Mouse (Mus musculus) myocyte (in vitro differentiated cells): ENCODE data around the gene Hsdl2. TPM values are rescaled to one million over a fixed set of nuclear protein-coding genes. Genes with fewer than 3 reads are reported as not detected.
"Not testable (repeated sequence)": the region's sequence is repeated elsewhere in the genome, so short reads cannot be mapped to it uniquely, and the experiment has no call there.

ENCODE experiments used
- H3K27me3 ChIP-seq: one replicate; pipeline ENCODE4 v1.6.1; 2011; ENCODE audit not compliant: control insufficient read depth, insufficient read depth, insufficient read length
- H3K36me3 ChIP-seq: one replicate; pipeline ENCODE4 v1.6.1; 2011; ENCODE audit not compliant: control insufficient read depth, insufficient read depth
- H3K4me2 ChIP-seq: one replicate; pipeline ENCODE4 v1.6.1; 2011; ENCODE audit warnings: low read depth, control low read depth
- H3K4me3 ChIP-seq: one replicate; pipeline ENCODE4 v1.5.1; 2011; ENCODE audit warnings: mild to moderate bottlenecking, control low read depth, moderate library complexity
- H3K79me2 ChIP-seq: one replicate; pipeline ENCODE4 v1.6.1; 2011; ENCODE audit not compliant: control insufficient read depth, insufficient read depth
- H3ac ChIP-seq: one replicate; pipeline ENCODE4 v1.6.1; 2011; ENCODE audit not compliant: control insufficient read depth, insufficient read length
- CEBPB ChIP-seq: IDR thresholded peaks from 2 replicates; pipeline ENCODE4 v1.6.1; 2011; ENCODE audit warnings: mild to moderate bottlenecking, moderate library complexity; ENCODE audit not compliant: poor library complexity, insufficient read depth, severe bottlenecking
- E2F4 ChIP-seq: IDR thresholded peaks from one replicate; pipeline ENCODE4 v1.6.1; 2011; ENCODE audit warnings: mild to moderate bottlenecking, control low read depth, moderate library complexity; ENCODE audit not compliant: insufficient read depth
- MAX ChIP-seq: IDR thresholded peaks from one replicate; pipeline ENCODE4 v1.6.1; 2011; ENCODE audit warnings: low read depth, mild to moderate bottlenecking, control low read depth
- MYOD1 ChIP-seq, 3 experiments: IDR thresholded peaks; one replicate each; pipeline ENCODE4 v1.6.1; 2011; ENCODE audit warnings: control low read depth in 2 of 3, low read depth in 2 of 3, mild to moderate bottlenecking in 2 of 3, moderate library complexity in 1 of 3; ENCODE audit not compliant: insufficient read length in 2 of 3, control insufficient read depth in 1 of 3
- MYOG ChIP-seq, 3 experiments: IDR thresholded peaks; one replicate each; pipeline ENCODE4 v1.6.1; 2011; ENCODE audit warnings: control low read depth in 2 of 3, low read depth in 2 of 3, mild to moderate bottlenecking in 2 of 3; ENCODE audit not compliant: insufficient read length in 2 of 3, control insufficient read depth in 1 of 3, insufficient read depth in 1 of 3
- POLR2A ChIP-seq: IDR thresholded peaks from one replicate; pipeline ENCODE4 v1.6.1; 2011; ENCODE audit warnings: low read depth, mild to moderate bottlenecking, control low read depth, moderate library complexity; ENCODE audit not compliant: insufficient read length
- POLR2AphosphoS2 ChIP-seq: IDR thresholded peaks from one replicate; pipeline ENCODE4 v1.6.1; 2011; ENCODE audit warnings: low read depth, control low read depth; ENCODE audit not compliant: insufficient read length
- REST ChIP-seq: IDR thresholded peaks from one replicate; pipeline ENCODE4 v1.6.1; 2011; ENCODE audit warnings: mild to moderate bottlenecking, control low read depth, moderate library complexity; ENCODE audit not compliant: insufficient read depth, insufficient read length
- SRF ChIP-seq: IDR thresholded peaks from one replicate; pipeline ENCODE4 v1.6.1; 2011; ENCODE audit warnings: low read depth; ENCODE audit not compliant: control insufficient read depth, insufficient read length
- TCF12 ChIP-seq: IDR thresholded peaks from one replicate; pipeline ENCODE4 v1.6.1; 2011; ENCODE audit warnings: mild to moderate bottlenecking, control low read depth; ENCODE audit not compliant: poor library complexity, insufficient read depth, severe bottlenecking
- TCF3 ChIP-seq: IDR thresholded peaks from one replicate; pipeline ENCODE4 v1.6.1; 2011; ENCODE audit warnings: low read depth, control low read depth; ENCODE audit not compliant: insufficient read length
- USF1 ChIP-seq: IDR thresholded peaks from one replicate; pipeline ENCODE4 v1.6.1; 2011; ENCODE audit warnings: low read depth, mild to moderate bottlenecking, control low read depth, moderate library complexity
- polyA plus RNA-seq: library from polyadenylated mRNA; unstranded; fragments of >200 nt; fragmentation: generic; extraction: Trizol; gene quantifications from one replicate; pipeline ENCODE4 v1.2.1, GENCODE M21; 2012; ENCODE audit warnings: missing spikeins

Hsdl2 gene
- polyA plus RNA-seq, 1 experiment, result 9.5 TPM

DNA sequence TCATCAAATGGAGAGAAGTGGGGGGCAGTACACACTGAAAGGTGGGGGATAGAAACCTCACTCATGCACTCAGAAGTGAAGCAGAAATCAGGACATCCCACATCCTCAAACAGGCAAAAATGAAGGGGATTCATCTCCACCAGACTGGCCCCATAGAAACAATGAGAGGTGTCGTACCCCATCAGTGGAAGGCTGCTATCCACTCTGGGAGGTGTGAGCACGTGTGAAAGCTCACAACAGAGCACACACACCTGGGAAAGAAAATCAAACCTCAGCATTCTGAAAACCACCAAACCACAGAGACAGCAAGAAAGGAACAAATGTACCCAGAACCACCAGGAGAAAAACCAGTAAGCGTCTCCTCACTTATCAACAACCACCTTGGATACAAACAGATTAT, 17.2 kb upstream of the Hsdl2 start:
- no peaks in the 10 kb centered on the region for H3K36me3 ChIP-seq
- H3ac ChIP-seq, result no peak overlapping the region
- no peaks in the 10 kb centered on the region for H3K27me3 ChIP-seq
- no peak overlapping the region for H3K4me3 ChIP-seq
- TF ChIP-seq MYOG (IDR thresholded peaks at IDR 0.05; ENCODE audit: control insufficient read depth in 1 of 3, insufficient read depth in 1 of 3, insufficient read length in 2 of 3, low read depth in 2 of 3), result no peak
- TF ChIP-seq MYOD1 (IDR thresholded peaks at IDR 0.05; ENCODE audit: control insufficient read depth in 1 of 3, insufficient read length in 2 of 3, low read depth in 2 of 3), result no peak
- no peak for TF ChIP-seq SRF
- TF ChIP-seq POLR2AphosphoS2, result no peak
- TF ChIP-seq MAX, result no peak
- TF ChIP-seq REST, result no peak
- TF ChIP-seq CEBPB, result no peak
- no peaks in the 10 kb centered on the region for H3K79me2 ChIP-seq
- no peak overlapping the region for H3K4me2 ChIP-seq

DNA sequence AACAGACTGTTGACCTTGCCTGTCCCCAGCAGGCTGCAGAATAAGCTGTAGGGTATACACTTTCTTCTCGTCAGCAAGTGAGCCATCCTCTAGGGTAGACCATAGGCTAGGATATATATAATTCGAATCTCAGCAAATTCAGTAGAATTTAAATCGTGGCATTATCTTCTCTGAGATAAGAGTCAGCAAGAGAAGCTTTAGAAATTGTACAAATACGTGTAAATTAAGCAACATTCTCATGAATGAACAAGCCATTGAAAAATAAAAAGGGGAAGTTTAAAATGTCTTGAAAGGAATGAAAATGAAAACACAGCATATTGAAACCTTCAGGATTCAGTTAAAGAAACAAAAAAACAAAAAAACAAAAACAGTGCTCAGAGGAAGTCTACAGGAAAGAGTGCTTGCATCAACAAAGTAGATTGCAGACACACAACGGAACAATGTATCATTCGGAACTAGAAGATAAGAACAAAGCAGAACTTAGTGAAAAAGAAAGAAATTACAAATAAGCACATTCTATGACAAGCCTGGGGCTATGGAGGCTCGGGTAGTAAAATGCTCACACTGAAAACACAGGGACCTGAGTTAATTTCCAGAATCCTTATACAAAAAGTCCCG, 15.7 kb upstream of the Hsdl2 start:
- Histone ChIP-seq H3K79me2 (no peaks in the 10 kb centered on the region), H3K36me3 (no peaks in the 10 kb centered on the region), H3K4me3 (no peak overlapping the region), H3K4me2 (no peak overlapping the region), H3ac (no peak overlapping the region), H3K27me3 (no peaks in the 10 kb centered on the region)
- TF ChIP-seq REST, result no peak
- no peak for TF ChIP-seq USF1
- no peak for TF ChIP-seq POLR2AphosphoS2
- no peak for TF ChIP-seq POLR2A
- no peak for TF ChIP-seq SRF
- no peak for TF ChIP-seq TCF12
- TF ChIP-seq TCF3, result no peak
- no peak for TF ChIP-seq E2F4
- no peak for TF ChIP-seq MAX
- no peak for TF ChIP-seq MYOG (IDR thresholded peaks at IDR 0.05; ENCODE audit: control insufficient read depth in 1 of 3, insufficient read depth in 1 of 3, insufficient read length in 2 of 3, low read depth in 2 of 3)
- no peak for TF ChIP-seq CEBPB
- TF ChIP-seq MYOD1 (IDR thresholded peaks at IDR 0.05; ENCODE audit: control insufficient read depth in 1 of 3, insufficient read length in 2 of 3, low read depth in 2 of 3), result no peak

DNA sequence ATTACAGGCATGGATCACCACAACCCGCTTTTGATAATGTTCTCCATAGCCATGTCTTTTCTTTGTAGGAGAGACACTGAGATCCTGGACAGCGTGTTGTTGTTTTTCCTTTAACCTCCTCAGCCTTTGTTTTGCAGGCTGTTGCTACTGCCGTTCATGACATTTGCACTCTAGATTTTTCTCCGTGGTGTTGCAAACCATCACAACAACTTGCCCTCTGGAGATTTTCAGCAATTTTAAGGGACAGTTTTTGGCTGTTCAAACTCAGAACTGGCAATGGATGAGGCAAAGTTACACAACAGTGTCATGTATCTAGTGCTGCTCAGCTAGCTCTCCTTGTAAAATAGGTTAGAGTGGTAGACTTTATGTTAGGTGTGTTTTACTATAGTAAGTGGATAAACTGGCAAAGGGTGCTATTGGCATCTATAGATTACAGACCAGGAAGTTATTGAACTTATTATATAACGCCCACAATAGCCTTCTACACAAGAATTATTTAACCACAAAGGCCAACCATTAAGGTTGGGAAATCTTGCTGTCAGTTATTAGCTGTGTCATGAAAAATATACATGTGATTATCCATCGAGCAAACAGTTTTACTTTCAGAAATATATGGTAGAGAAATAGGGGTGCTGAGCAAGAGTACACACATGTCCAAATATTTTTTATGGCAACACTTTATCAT, 13.6 kb upstream of the Hsdl2 start:
- TF ChIP-seq POLR2A (no peak), MAX (no peak), E2F4 (no peak), USF1 (no peak), CEBPB (no peak), TCF3 (no peak), POLR2AphosphoS2 (no peak), MYOD1 (IDR thresholded peaks at IDR 0.05; ENCODE audit: control insufficient read depth in 1 of 3, insufficient read length in 2 of 3, low read depth in 2 of 3) (no peak), TCF12 (no peak), REST (no peak), MYOG (IDR thresholded peaks at IDR 0.05; ENCODE audit: control insufficient read depth in 1 of 3, insufficient read depth in 1 of 3, insufficient read length in 2 of 3, low read depth in 2 of 3) (no peak), SRF (no peak)
- Histone ChIP-seq H3K4me2 (no peak overlapping the region), H3K79me2 (no peaks in the 10 kb centered on the region), H3K4me3 (no peak overlapping the region), H3K36me3 (no peaks in the 10 kb centered on the region), H3ac (no peak overlapping the region), H3K27me3 (no peaks in the 10 kb centered on the region)

DNA sequence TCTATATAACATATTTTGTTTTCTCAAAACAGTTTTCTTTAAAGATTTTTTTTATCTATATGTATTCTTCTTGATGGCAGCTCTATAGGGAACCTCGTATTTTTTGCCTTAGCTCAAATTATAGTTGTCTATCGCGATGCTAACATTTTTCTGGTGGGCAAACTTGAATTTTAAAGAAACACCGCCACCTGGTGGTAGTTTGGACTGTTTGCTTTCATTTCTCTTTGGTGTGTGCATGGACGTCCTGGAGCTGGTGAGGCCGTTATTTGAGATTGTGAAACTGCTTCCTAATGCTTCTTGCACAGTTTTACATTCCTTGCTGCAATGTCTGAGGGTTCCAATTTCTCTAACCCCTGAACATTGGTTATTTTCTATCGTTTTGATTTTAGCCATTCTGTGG, 11.8 kb upstream of the Hsdl2 start:
- H3K4me2 ChIP-seq, result peak overlapping the region; percentile 71
- H3K27me3 ChIP-seq, result no peaks in the 10 kb centered on the region
- no peak for TF ChIP-seq MYOD1 (IDR thresholded peaks at IDR 0.05; ENCODE audit: control insufficient read depth in 1 of 3, insufficient read length in 2 of 3, low read depth in 2 of 3)
- no peak for TF ChIP-seq POLR2A
- TF ChIP-seq CEBPB, result no peak
- no peak for TF ChIP-seq MYOG (IDR thresholded peaks at IDR 0.05; ENCODE audit: control insufficient read depth in 1 of 3, insufficient read depth in 1 of 3, insufficient read length in 2 of 3, low read depth in 2 of 3)
- TF ChIP-seq SRF, result no peak

DNA sequence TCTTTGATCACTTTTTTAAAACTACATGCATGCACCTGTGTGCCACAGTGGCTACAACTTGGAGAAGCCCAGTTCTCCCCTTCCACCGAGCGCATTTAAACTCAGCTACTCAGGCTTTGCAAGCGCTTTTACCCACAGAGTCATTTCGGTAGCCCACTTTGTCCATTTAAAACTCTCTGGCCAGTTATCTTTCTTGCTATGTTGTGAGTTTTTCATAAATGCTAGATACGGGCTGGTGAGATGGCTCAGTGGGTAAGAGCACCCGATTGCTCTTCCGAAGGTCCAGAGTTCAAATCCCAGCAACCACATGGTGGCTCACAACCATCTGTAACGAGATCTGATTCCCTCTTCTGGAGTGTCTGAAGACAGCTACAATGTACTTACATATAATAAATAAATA, 10.8 kb upstream of the Hsdl2 start:
- not testable (repeated sequence) for H3K4me3 ChIP-seq, H3K27me3 ChIP-seq, H3K4me2 ChIP-seq, H3ac ChIP-seq, H3K79me2 ChIP-seq, H3K36me3 ChIP-seq

More for the DNA sequence above, 11.8 kb upstream of the Hsdl2 start:
- no peak overlapping the region for H3ac ChIP-seq
- H3K79me2 ChIP-seq, result no peaks in the 10 kb centered on the region
- H3K4me3 ChIP-seq, result no peak overlapping the region
- H3K36me3 ChIP-seq, result no peaks in the 10 kb centered on the region
